ENCODE assay signal across 19 mouse cellular contexts in genomic region chr3:15090124-15090523, GRCm38 (mm10).
A peak's percentile ranks its signal among the peaks of the same experiment; 100 is the strongest.
DNase-seq lines count a peak whose midpoint lies in the region; ATAC-seq and TF ChIP-seq lines count a peak whose summit lies in the region.
"Had no signal": no experiment of that assay in that cellular context is flagged by ENCODE, and none has a peak within 500 bp of the region (broad histone marks: within the 10 kb centered on the region; RNA-seq: fewer than 3 reads in every experiment).

No protein-coding gene starts in this region.

- WGBS in heart, embryonic 11.5 days (ENCODE audit: insufficient replicate concordance), result 84% methylated on average over 1 of the region's 1 CpGs

- H3K27ac ChIP-seq in heart, embryonic 11.5 days (ENCODE audit: low read depth, low read length), result no peak overlapping the region
- H3K27ac ChIP-seq in layer of hippocampus, adult 2 months, result no peak overlapping the region
- H3K27ac ChIP-seq: forebrain, embryonic 12.5 days; hindbrain, embryonic 13.5 days; intestine, embryonic 15.5 days; limb, embryonic 12.5 days; liver, embryonic 13.5 days had no signal

- no peak overlapping the region for H3K9ac ChIP-seq in heart, embryonic 11.5 days (ENCODE audit: low read depth, low read length)
- H3K9ac ChIP-seq: forebrain, embryonic 12.5 days; hindbrain, embryonic 13.5 days; intestine, embryonic 15.5 days; limb, embryonic 12.5 days; liver, embryonic 13.5 days had no signal

- peak; percentile 2 for DNase-seq in heart, adult 8-10 months (ENCODE audit: low spot score)
- no peak for DNase-seq in layer of hippocampus, adult 2 months (ENCODE audit: low spot score in 2 of 2)
- no peak for DNase-seq in layer of hippocampus, adult 11-12 months (ENCODE audit: low spot score)
- DNase-seq in 3T3-L1 (ENCODE audit: low read depth, low spot score) (peak; percentile 16), Patski (ENCODE audit: low read depth, low spot score) (peak; percentile 9)
- no peak for DNase-seq in Muller cell, postnatal 12 days (ENCODE audit: inconsistent ontology term)
- DNase-seq: cerebellum, adult 2 months; gastrocnemius, postnatal 14 days; heart, postnatal 14 days; liver, embryonic 13.5 days; lung, postnatal 36 days; right cerebral cortex, postnatal 4 days; thymus, postnatal 25 days had no signal

- in situ Hi-C loops in Patski (cut with MboI; ENCODE audit: low pct_unique_long_range_greater_than_20kb), result no loop called here

- H3K9me3 ChIP-seq in heart, embryonic 11.5 days (replicated peaks; ENCODE audit: control insufficient read depth, low read length), result no peaks in the 10 kb centered on the region
- H3K9me3 ChIP-seq: forebrain, embryonic 12.5 days; hindbrain, embryonic 13.5 days; intestine, embryonic 15.5 days; limb, embryonic 12.5 days; liver, embryonic 13.5 days had no signal

- no peaks in the 10 kb centered on the region for H3K27me3 ChIP-seq in heart, embryonic 11.5 days (ENCODE audit: control insufficient read depth, insufficient read depth, low read length)
- H3K27me3 ChIP-seq in Patski, result no peaks in the 10 kb centered on the region
- H3K27me3 ChIP-seq: forebrain, embryonic 12.5 days; hindbrain, embryonic 13.5 days; intestine, embryonic 15.5 days; limb, embryonic 12.5 days; liver, embryonic 13.5 days had no signal

- POLR2A ChIA-PET in Patski (lab: Charles Lee), result no interaction called here

- H3K36me3 ChIP-seq in heart, embryonic 11.5 days (ENCODE audit: control insufficient read depth, insufficient read depth, low read length), result no peaks in the 10 kb centered on the region
- H3K36me3 ChIP-seq: forebrain, embryonic 12.5 days; hindbrain, embryonic 13.5 days; intestine, embryonic 15.5 days; limb, embryonic 12.5 days; liver, embryonic 13.5 days had no signal

- no peak overlapping the region for H3K4me3 ChIP-seq in heart, embryonic 11.5 days (ENCODE audit: low read depth, low read length)
- no peak overlapping the region for H3K4me3 ChIP-seq in layer of hippocampus, adult 2 months
- H3K4me3 ChIP-seq: forebrain, embryonic 12.5 days; hindbrain, embryonic 13.5 days; intestine, embryonic 15.5 days; limb, embryonic 12.5 days; liver, embryonic 13.5 days had no signal

- ATAC-seq in heart, embryonic 11.5 days (replicated peaks; ENCODE audit: insufficient number of reproducible peaks, low FRiP score, low TSS enrichment), result no peak
- ATAC-seq in Patski, result no peak
- ATAC-seq: intestine, embryonic 15.5 days; midbrain, embryonic 16.5 days had no signal

- CTCF ChIA-PET in Patski (lab: Charles Lee), result interaction anchor here (0.7 to 1.6 kb wide), 6 partner anchors 199 to 217 kb away, joined by 3 to 4 read pairs (median 4); no protein-coding TSS in a partner anchor

- no peak overlapping the region for H3K4me2 ChIP-seq in heart, embryonic 11.5 days
- H3K4me2 ChIP-seq: forebrain, embryonic 12.5 days; hindbrain, embryonic 13.5 days; intestine, embryonic 15.5 days; limb, embryonic 12.5 days; liver, embryonic 13.5 days had no signal

- peak; percentile 63 for TF ChIP-seq CTCF in layer of hippocampus, adult 2 months (conservative IDR thresholded peaks at IDR 0.05)
- TF ChIP-seq CTCF in Patski (IDR thresholded peaks at IDR 0.05), result peak; percentile 61

- H3K4me1 ChIP-seq in heart, embryonic 11.5 days (ENCODE audit: control insufficient read depth, insufficient read depth, low read length), result no peaks in the 10 kb centered on the region
- H3K4me1 ChIP-seq: forebrain, embryonic 12.5 days; hindbrain, embryonic 13.5 days; intestine, embryonic 15.5 days; limb, embryonic 12.5 days; liver, embryonic 13.5 days had no signal

Comparison
In these comparisons a context has a peak if more than half of its experiments do, and no peak if none do; other contexts are left out.
1. DNase-seq: peak in heart, adult 8-10 months (single experiment), 3T3-L1 (single experiment) and Patski (single experiment); none in layer of hippocampus, adult 2 months (0 of 2), layer of hippocampus, adult 11-12 months (single experiment) and Muller cell, postnatal 12 days (single experiment).